Mouse (Mus musculus) gastrocnemius, postnatal 10 days (tissue): ENCODE measurements around the gene Usp15. TPM values are rescaled to one million over a fixed set of nuclear protein-coding genes. Genes with fewer than 3 reads are reported as not detected.

ENCODE experiments used
- microRNA-seq, 2 experiments: library from miRNA; unstranded; fragments of <30 nt; microRNA quantifications; one replicate each; pipeline ENCODE4 v1.2.0; 2021
- total RNA-seq, 2 experiments: library from RNA; stranded (reverse); gene quantifications; 2 replicates each; pipeline ENCODE4 v1.2.3; 2021

Gene Usp15
- total RNA-seq, 2 experiments from 2014 or later, result 144 to 145 TPM

Small RNA genes within 50 kb of the gene (microRNA-seq; reads per million reads assigned to microRNA genes)
- gene Gm27920, result 1.0 to 2.2 reads per million in 2 experiments

Other genes with a start within 250 kb of the Usp15 start
- 10 to 100 TPM; 47.7 to 56.5 TPM for gene Mon2, start 120.5 kb downstream of the Usp15 start, total RNA-seq
- under 1 TPM; 0.19 to 0.20 TPM for gene Fam19a2, start 67.0 kb upstream of the Usp15 start, total RNA-seq